Mouse (Mus musculus) R1 (cell line): ENCODE measurements around the gene 1700019A02Rik.

Experiments
- DNase-seq: peaks from one replicate; pipeline ENCODE4 v3.0.0-alpha.2; 2018; ENCODE audit warnings: low read depth, low spot score

The 1700019A02Rik gene

GRCm38 (mm10) chr1:53187536-53187935, at the start of gene 1700019A02Rik:
1700019A02Rik (minus strand) TSS chr1:53187636.
- DNase-seq: peak; percentile 18

- DNase-seq: no peak
Observed at GRCm38 (mm10) chr1:53226063-53226462, 38.6 kb upstream of the 1700019A02Rik start.

- DNase-seq: no peak
Observed at GRCm38 (mm10) chr1:53225616-53226015, 38.2 kb upstream of the 1700019A02Rik start.

GRCm38 (mm10) chr1:53224775-53225174, 37.3 kb upstream of the 1700019A02Rik start:
- DNase-seq: no peak

- peak; percentile 70 for DNase-seq
Observed at GRCm38 (mm10) chr1:53210136-53210535, 22.7 kb upstream of the 1700019A02Rik start.

GRCm38 (mm10) chr1:53203902-53204301, 16.5 kb upstream of the 1700019A02Rik start:
- no peak for DNase-seq

- no peak for DNase-seq
Observed at GRCm38 (mm10) chr1:53201630-53202199, 14.3 kb upstream of the 1700019A02Rik start.

- DNase-seq: no peak
Observed at GRCm38 (mm10) chr1:53194536-53194935, 7.1 kb upstream of the 1700019A02Rik start.

GRCm38 (mm10) chr1:53191234-53191633, 3.8 kb upstream of the 1700019A02Rik start:
- peak; percentile 64 for DNase-seq

GRCm38 (mm10) chr1:53189620-53190019, 2.2 kb upstream of the 1700019A02Rik start:
- DNase-seq: no peak

- no peak for DNase-seq
Observed at GRCm38 (mm10) chr1:53186301-53186700, 1.1 kb downstream of the 1700019A02Rik start.

- DNase-seq: no peak
Observed at GRCm38 (mm10) chr1:53157715-53158114, 29.7 kb downstream of the 1700019A02Rik start.

- no peak for DNase-seq
Observed at GRCm38 (mm10) chr1:53123066-53123465, 64.4 kb downstream of the 1700019A02Rik start.

- no peak for DNase-seq
Observed at GRCm38 (mm10) chr1:53110561-53110960, 76.9 kb downstream of the 1700019A02Rik start.
